Mouse (Mus musculus) hindbrain, postnatal 0 days (tissue): ENCODE data around the gene Nek7. TPM values are rescaled to one million over a fixed set of nuclear protein-coding genes. Genes with fewer than 3 reads are reported as not detected.
A peak's percentile ranks its signal among the peaks of the same experiment; 100 is the strongest.

ENCODE experiments used
- ATAC-seq: fragments of 200-750 bp; cut with Nextera tagmentation; 2 replicates; pipeline ENCODE4 v1.8.0; 2017; ENCODE audit warnings: mild to moderate bottlenecking, moderate TSS enrichment, moderate library complexity
- DNase-seq: peaks from one replicate; pipeline ENCODE4 v3.0.0-alpha.2; 2015; ENCODE audit warnings: low spot score
- H3K27ac ChIP-seq: fragments of 300-500 bp; sonication (generic); 2 replicates; pipeline ENCODE4 v1.5.1; 2014; ENCODE audit warnings: mild to moderate bottlenecking
- H3K27me3 ChIP-seq: fragments of 300-500 bp; sonication (generic); 2 replicates; pipeline ENCODE4 v1.6.1; 2014; ENCODE audit warnings: low read length, mixed read lengths; ENCODE audit not compliant: insufficient read depth
- H3K36me3 ChIP-seq: fragments of 300-500 bp; sonication (generic); 2 replicates; pipeline ENCODE4 v1.6.1; 2014; ENCODE audit warnings: low read length, mixed read lengths; ENCODE audit not compliant: insufficient read depth
- H3K4me1 ChIP-seq: fragments of 300-500 bp; sonication (generic); 2 replicates; pipeline ENCODE4 v1.6.1; 2014; ENCODE audit warnings: antibody characterized with exemption, low read length, mixed read lengths; ENCODE audit not compliant: insufficient read depth
- H3K4me2 ChIP-seq: fragments of 300-500 bp; sonication (generic); 2 replicates; pipeline ENCODE4 v1.6.1; 2014; ENCODE audit warnings: low read depth, mild to moderate bottlenecking, low read length, moderate library complexity, mixed read lengths
- H3K4me3 ChIP-seq: fragments of 300-500 bp; sonication (generic); 2 replicates; pipeline ENCODE4 v1.5.1; 2014; ENCODE audit warnings: low read length
- H3K9ac ChIP-seq: fragments of 300-500 bp; sonication (generic); replicated peaks from 2 replicates; pipeline ENCODE4 v1.6.1; 2014; ENCODE audit warnings: mild to moderate bottlenecking, low read length, moderate library complexity, mixed read lengths
- H3K9me3 ChIP-seq: fragments of 300-500 bp; sonication (generic); 2 replicates; pipeline ENCODE4 v1.6.1; 2016; ENCODE audit warnings: low read length, mixed read lengths
- CTCF ChIP-seq: IDR thresholded peaks from 2 replicates; pipeline ENCODE4 v1.5.1; 2016; ENCODE audit warnings: antibody characterized with exemption, control low read depth, low read depth
- WGBS: fragments of 180-500 bp; shearing (Covaris S2); extraction: QIAGEN DNeasy Blood & Tissue Kit; methylation state at CpG from one replicate; pipeline ENCODE4 v1.1.7; 2014; 5-methylcytosine and 5-hydroxymethylcytosine counted together
- polyA plus RNA-seq: library from polyadenylated mRNA; unstranded; fragments of >200 nt; fragmentation: Nextera tagmentation; extraction: Ambion mirVana; gene quantifications from 2 replicates; pipeline ENCODE4 v1.2.1, GENCODE M21; 2015
- total RNA-seq: library from RNA; depleted of rRNA; stranded (reverse); fragments of >200 nt; gene quantifications from 2 replicates; pipeline ENCODE4 v1.2.3, GENCODE M21; 2014

Nek7 gene
- total and polyA plus RNA-seq, 2 experiments from 2014 or later = 8.8 to 16.3 TPM

- no peaks in the 10 kb centered on the region for H3K36me3 ChIP-seq
- WGBS = 88% methylated on average over 2 of the region's 2 CpGs
- TF ChIP-seq CTCF = no peak
These were observed 44.3 kb downstream of the Nek7 start for GRCm38 (mm10) chr1:138575629-138576028.

GRCm38 (mm10) chr1:138571565-138572361, 48.2 kb downstream of the Nek7 start:
- 0 out of 2 replicates have a peak, but pooled peaks cover 15% of the 10 kb centered on the region for H3K4me1 ChIP-seq
- TF ChIP-seq CTCF = no peak
- ATAC-seq (peak; percentile 69), DNase-seq (peak; percentile 34)
- H3K9ac ChIP-seq = no peak overlapping the region
- no peaks in the 10 kb centered on the region for H3K9me3 ChIP-seq
- WGBS = 31% methylated on average over 22 of the region's 22 CpGs
- H3K36me3 ChIP-seq = no peaks in the 10 kb centered on the region
- peak overlapping the region; percentile 26 for H3K4me2 ChIP-seq
- no peak overlapping the region for H3K27ac ChIP-seq
- H3K27me3 ChIP-seq = no peaks in the 10 kb centered on the region
- no peak overlapping the region for H3K4me3 ChIP-seq

More at GRCm38 (mm10) chr1:138575629-138576028, 44.3 kb downstream of the Nek7 start:
- Histone ChIP-seq H3K9ac (no peak overlapping the region), H3K4me1 (0 out of 2 replicates have a peak, but pooled peaks cover 7% of the 10 kb centered on the region), H3K4me2 (no peak overlapping the region), H3K9me3 (no peaks in the 10 kb centered on the region), H3K4me3 (no peak overlapping the region), H3K27ac (no peak overlapping the region), H3K27me3 (no peaks in the 10 kb centered on the region)
- ATAC-seq (no peak), DNase-seq (no peak)

- no peaks in the 10 kb centered on the region for H3K36me3 ChIP-seq
- no peak overlapping the region for H3K4me3 ChIP-seq
- ATAC-seq (no peak), DNase-seq (no peak)
- no peak overlapping the region for H3K9ac ChIP-seq
- 0 out of 2 replicates have a peak, but pooled peaks cover 15% of the 10 kb centered on the region for H3K4me1 ChIP-seq
- H3K9me3 ChIP-seq = no peaks in the 10 kb centered on the region
- 68% methylated on average over 2 of the region's 2 CpGs for WGBS
- H3K4me2 ChIP-seq = no peak overlapping the region
- H3K27me3 ChIP-seq = no peaks in the 10 kb centered on the region
- H3K27ac ChIP-seq = no peak overlapping the region
- no peak for TF ChIP-seq CTCF
These were observed 48.9 kb downstream of the Nek7 start for GRCm38 (mm10) chr1:138571038-138571441.

- DNase-seq (peak; percentile 51), ATAC-seq (no peak)
- WGBS = 62% methylated on average over 6 of the region's 6 CpGs
- Histone ChIP-seq H3K9me3 (no peaks in the 10 kb centered on the region), H3K4me2 (no peak overlapping the region), H3K36me3 (no peaks in the 10 kb centered on the region), H3K4me1 (peaks cover 15% of the 10 kb centered on the region; the same call in 1 of the 2 replicates), H3K27me3 (no peaks in the 10 kb centered on the region), H3K4me3 (no peak overlapping the region), H3K27ac (peak overlapping the region; percentile 2), H3K9ac (no peak overlapping the region)
- TF ChIP-seq CTCF = no peak
These were observed 51.3 kb downstream of the Nek7 start for GRCm38 (mm10) chr1:138568434-138569232.

- H3K4me2 ChIP-seq = no peak overlapping the region
- H3K9ac ChIP-seq = no peak overlapping the region
- ATAC-seq = no peak
- no peaks in the 10 kb centered on the region for H3K27me3 ChIP-seq
- H3K9me3 ChIP-seq = no peaks in the 10 kb centered on the region
- H3K4me1 ChIP-seq = peaks cover 15% of the 10 kb centered on the region; the same call in 1 of the 2 replicates
- H3K27ac ChIP-seq = 0 out of 2 replicates have a peak overlapping the region, but pooled peaks have one; percentile 2
- no peaks in the 10 kb centered on the region for H3K36me3 ChIP-seq
- no peak overlapping the region for H3K4me3 ChIP-seq
- peak; percentile 39 for DNase-seq
- TF ChIP-seq CTCF = no peak
- 65% methylated on average over 9 of the region's 9 CpGs for WGBS
These were observed 52.0 kb downstream of the Nek7 start for GRCm38 (mm10) chr1:138567946-138568345.

GRCm38 (mm10) chr1:138564677-138565076, 55.3 kb downstream of the Nek7 start:
- H3K27me3 ChIP-seq = no peaks in the 10 kb centered on the region
- no peak overlapping the region for H3K4me3 ChIP-seq
- no peak overlapping the region for H3K9ac ChIP-seq
- H3K36me3 ChIP-seq = no peaks in the 10 kb centered on the region
- TF ChIP-seq CTCF = no peak
- ATAC-seq (no peak), DNase-seq (no peak)
- H3K9me3 ChIP-seq = no peaks in the 10 kb centered on the region
- peaks cover 8% of the 10 kb centered on the region; the same call in 1 of the 2 replicates for H3K4me1 ChIP-seq
- no peak overlapping the region for H3K27ac ChIP-seq
- WGBS = 93% methylated on average over 6 of the region's 6 CpGs
- no peak overlapping the region for H3K4me2 ChIP-seq
